Mouse (Mus musculus): ENCODE data around the gene Nap1l4. TPM values are rescaled to one million over a fixed set of nuclear protein-coding genes. Genes with fewer than 3 reads are reported as not detected.
A peak's percentile ranks its signal among the peaks of the same experiment; 100 is the strongest.

The Nap1l4 gene
- total RNA-seq, 2 experiments from 2014 or later: 192 to 197 TPM

- DNase-seq: peak in 1 of 2 experiments; percentile 20
- intact Hi-C loops (cut with DNase I): no loop called here
Measured at GRCm38 (mm10) chr7:143532410-143532809, 16.5 kb downstream of the Nap1l4 start.

- intact Hi-C loops (cut with DNase I): no loop called here
Measured at GRCm38 (mm10) chr7:143519333-143519732, 29.6 kb downstream of the Nap1l4 start.

DNA sequence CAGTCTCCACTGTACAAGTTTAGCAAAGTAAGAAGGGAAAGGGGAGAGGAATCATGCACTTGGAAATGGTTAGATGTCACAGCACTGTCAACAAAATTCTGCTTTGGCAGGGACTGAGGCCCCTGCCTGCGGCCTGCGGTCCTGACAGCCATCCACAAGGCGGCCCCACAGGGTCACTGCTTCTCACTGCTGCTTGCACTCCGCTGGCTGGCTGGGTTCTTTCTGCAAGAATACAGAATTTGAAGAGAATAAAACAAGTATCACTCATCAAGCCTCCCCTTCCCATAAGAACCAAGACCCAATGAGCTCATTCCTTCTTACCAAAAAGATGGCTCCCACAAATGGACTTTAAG, 34.5 kb downstream of the Nap1l4 start:
- intact Hi-C loops (cut with DNase I): no loop called here
- DNase-seq: peak in 1 of 2 experiments; percentile 9

More at GRCm38 (mm10) chr7:143519333-143519732, 29.6 kb downstream of the Nap1l4 start:
- DNase-seq: no peak

DNA sequence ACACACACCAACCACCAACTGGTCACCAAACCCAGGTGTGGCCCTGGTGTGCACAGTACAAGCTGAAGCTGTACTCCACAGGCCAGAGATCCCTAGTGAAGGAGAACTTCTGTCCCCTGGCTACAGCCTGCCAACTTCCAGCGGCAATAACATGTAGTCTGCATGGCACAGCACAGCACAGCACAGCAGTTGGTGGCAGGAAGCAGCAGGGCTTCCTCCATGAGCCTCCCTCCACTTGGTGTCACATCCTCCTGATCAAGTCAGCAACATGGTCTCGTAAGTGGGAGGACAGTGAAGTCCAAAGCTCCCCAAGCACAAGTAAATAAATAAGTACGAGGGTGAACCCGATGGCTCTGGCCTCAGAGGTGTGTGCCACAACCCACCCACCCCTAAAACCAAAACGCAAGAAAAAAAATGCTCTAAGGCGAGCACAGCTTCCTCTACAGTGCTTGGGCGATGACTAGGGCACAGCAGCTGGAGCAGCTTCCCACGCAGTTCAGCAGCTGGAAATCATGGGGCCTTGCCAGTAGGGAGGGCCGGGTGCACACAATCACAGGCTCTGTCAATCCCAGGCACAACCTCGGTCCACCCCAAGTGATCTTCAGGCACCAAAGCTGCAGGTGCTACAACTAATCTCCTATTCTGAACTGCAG, 35.0 kb downstream of the Nap1l4 start:
- intact Hi-C loops (cut with DNase I): no loop called here
- peak; percentile 73 to 74 for DNase-seq

- intact Hi-C loops (cut with DNase I): no loop called here
- DNase-seq: no peak
Measured at GRCm38 (mm10) chr7:143511335-143511712, 37.6 kb downstream of the Nap1l4 start.

DNA sequence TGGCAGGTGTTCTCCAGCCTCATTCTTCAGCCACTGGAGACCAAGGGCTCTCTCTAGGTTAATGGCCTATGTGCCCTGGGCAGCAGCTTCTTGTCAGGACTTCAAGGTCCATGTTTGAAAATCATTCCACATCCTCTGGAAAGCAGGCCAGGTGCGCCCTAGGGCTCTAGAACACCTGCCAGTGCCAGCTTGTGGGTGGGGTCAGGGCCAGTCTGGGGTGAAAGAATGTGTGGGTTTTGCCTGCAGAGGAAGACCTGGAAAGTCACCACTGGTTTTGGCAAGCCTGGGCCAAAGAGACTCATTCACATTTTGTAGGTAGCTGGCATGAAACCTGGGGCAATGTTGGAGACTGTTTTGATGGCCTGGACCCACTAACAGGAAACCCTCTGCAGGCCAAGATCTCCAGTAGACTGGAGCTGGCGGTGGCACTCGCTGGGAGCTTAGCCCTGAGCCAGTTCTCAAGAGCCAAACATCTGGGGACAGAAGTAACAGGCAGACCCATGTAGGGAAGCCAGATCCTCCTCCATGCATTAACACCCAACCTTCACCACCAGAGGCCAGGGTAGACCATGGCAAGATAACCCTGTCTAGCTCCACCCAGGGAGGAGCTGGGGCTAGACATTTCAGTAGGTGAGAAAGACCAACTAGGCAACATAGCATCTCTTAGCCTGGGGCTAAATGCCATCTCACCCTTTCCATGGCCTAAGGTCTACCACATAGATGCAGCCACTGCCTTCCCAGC, 38.1 kb downstream of the Nap1l4 start:
- intact Hi-C loops (cut with DNase I): no loop called here

GRCm38 (mm10) chr7:143509566-143509965, 39.3 kb downstream of the Nap1l4 start:
- intact Hi-C loops (cut with DNase I): no loop called here

More for the DNA sequence above, 38.1 kb downstream of the Nap1l4 start:
- DNase-seq: no peak

GRCm38 (mm10) chr7:143506675-143507074, 42.2 kb downstream of the Nap1l4 start:
- intact Hi-C loops (cut with DNase I): loop anchor here (1.0 kb wide), 1 partner anchor 26 kb away; no protein-coding TSS in a partner anchor
- DNase-seq: peak; percentile 46 to 66

More at GRCm38 (mm10) chr7:143509566-143509965, 39.3 kb downstream of the Nap1l4 start:
- no peak for DNase-seq

DNA sequence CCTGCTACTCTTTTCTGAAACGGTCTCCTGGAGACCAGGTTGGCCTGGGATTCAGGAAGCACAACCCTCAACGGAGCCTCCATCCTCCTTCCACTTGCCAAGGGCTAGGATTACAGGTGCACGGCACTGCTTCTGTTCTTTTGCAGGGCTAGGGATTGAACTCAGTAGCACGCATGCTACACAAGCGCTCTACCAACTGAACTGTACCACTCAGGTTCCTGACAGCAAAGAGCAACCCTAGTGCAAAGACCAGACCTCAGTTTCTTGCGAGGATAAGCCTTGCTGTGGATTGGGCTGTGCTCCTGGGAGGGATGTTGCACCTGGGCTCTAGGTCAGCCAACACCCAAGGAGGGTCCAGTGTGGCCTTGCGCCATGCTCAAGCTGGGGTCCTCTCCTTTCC, 42.6 kb downstream of the Nap1l4 start:
- intact Hi-C loops (cut with DNase I): loop anchor here (1.0 kb wide), 1 partner anchor 26 kb away; no protein-coding TSS in a partner anchor
- DNase-seq: no peak

DNA sequence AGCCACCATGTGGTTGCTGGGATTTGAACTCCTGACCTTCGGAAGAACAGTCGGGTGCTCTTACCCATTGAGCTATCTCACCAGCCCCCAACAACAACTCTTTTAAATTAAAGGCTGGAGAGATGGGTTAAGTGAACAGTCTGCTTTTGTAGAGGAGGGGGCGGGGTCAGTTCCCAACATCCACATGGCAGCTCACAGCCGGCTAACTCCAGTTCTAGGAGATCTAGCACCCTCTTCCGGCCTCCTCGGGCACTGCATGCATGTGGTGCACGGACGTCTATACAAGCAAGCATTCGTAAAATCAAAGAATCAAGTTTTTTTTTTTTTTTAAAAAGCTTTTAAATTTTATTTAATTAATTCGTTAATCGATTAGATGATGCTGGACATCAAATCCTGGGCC, 43.1 kb downstream of the Nap1l4 start:
- intact Hi-C loops (cut with DNase I): loop anchor here (1.0 kb wide), 1 partner anchor 26 kb away; no protein-coding TSS in a partner anchor
- DNase-seq: peak; percentile 80 to 88

GRCm38 (mm10) chr7:143505411-143505810, 43.5 kb downstream of the Nap1l4 start:
- DNase-seq: no peak
- intact Hi-C loops (cut with DNase I): no loop called here

DNA sequence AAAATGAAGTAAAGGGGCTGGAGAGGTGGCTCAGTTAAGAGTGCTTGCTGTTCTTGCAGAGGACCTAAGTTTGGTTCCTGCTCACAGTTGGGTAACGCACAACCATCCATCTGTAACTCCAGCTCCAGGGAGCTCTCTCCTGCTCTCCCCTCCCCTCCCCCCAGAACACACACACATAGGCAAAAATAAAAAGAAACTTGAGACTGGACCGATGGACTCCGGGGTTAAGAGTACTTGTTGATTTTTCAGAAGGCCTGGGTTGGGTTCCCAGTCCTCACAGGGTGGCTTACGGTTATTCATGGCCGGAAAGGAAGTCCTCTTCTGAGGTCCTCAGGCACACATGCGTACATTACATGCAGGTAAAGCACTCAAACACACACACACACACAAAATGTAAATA, 45.0 kb downstream of the Nap1l4 start:
- DNase-seq: no peak
- intact Hi-C loops (cut with DNase I): no loop called here

DNA sequence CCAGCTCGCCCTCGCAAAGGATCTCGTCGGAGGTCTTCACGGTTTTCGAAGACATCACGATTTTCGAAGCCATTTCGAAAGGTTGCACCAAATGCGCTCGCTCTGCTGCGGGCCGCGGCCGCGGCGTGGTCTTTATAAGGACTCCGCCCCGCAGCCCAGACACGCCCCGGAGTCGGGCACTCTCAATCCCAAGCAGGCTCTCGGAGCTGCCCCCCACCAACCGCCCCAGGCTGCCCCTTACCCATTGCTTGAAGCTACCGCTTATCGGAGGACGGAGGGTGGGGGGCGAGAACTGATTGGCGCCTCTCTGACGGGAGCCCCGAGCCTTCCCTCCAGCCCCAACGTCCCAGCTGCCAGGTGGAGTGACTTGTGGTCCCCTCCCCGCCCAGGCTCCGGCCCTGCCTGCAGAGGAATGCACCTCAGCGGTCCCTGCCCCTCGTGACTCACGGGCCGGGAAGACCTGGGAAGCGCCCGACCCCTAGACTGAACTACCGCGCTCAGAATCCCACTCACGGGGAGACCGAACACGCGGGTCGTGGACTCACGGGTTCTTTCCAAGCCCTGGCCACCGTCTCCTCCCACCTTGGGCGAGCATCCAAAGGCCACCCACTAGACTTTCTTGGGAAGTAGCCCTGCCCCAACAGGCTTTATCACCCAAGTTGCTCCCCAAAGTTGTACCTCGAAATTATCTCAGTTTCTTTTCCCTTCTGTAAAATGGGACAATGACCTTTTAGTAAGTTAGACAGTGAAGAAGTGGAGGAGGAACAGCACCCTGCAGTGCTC, 46.3 kb downstream of the Nap1l4 start, which contains the start of gene Phlda2:
Gene Phlda2 (minus strand): TSS at position 733 of the 783 bp plus-strand sequence.
- DNase-seq: peak in 1 of 2 experiments; percentile 28
- intact Hi-C loops (cut with DNase I): no loop called here

- DNase-seq: peak; percentile 39 to 66
- intact Hi-C loops (cut with DNase I): no loop called here
Measured at GRCm38 (mm10) chr7:143501643-143502417, 47.1 kb downstream of the Nap1l4 start.

- peak in 1 of 2 experiments; percentile 16 for DNase-seq
- intact Hi-C loops (cut with DNase I): no loop called here
Measured at GRCm38 (mm10) chr7:143500912-143501311, 48.0 kb downstream of the Nap1l4 start.

- intact Hi-C loops (cut with DNase I): no loop called here
- no peak for DNase-seq
Measured at GRCm38 (mm10) chr7:143498584-143498983, 50.3 kb downstream of the Nap1l4 start.

DNA sequence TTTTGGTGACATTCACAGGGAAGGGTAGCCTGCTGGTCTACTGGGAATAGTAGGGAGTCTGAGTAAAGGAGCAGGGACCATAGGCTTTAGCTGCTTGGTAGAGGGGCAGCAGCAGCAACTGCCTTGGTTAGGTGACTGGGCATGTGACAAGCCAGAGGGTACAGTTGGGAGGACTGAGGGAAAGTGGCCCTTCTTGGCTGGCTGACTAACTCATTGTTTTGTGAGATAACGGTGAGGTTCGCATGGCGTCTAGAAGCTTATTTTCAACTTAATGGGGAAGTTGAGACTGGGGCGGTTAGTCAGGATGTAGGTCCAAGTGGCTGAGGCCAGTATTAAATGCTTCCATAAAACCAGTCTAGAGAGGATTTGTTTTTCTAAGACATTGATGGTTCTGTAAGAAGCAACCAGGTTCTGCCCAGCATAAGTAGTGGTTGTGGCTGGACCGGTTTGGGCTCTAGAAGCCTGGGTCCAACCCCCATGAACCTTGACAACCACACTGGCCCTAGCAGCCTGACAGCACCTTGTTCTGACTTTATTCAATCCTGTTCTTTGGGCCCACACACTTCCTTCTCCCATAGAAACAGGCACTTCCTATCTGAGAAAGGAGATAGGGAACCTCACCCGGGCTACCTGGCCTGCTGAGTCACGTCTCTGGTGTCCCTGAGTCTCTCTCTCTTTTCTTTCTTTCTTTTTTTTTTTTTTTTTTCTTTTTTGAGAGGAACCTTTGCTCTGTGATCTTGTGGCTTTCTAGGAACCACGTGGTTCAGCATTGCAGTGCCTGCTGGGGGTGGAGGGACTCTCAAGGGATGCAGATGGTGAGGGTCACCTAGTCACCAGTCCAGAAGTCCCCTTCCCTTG, 53.6 kb downstream of the Nap1l4 start:
- intact Hi-C loops (cut with DNase I): no loop called here
- DNase-seq: no peak

- no peak for DNase-seq
- intact Hi-C loops (cut with DNase I): no loop called here
Measured at GRCm38 (mm10) chr7:143493616-143494126, 55.2 kb downstream of the Nap1l4 start.

DNA sequence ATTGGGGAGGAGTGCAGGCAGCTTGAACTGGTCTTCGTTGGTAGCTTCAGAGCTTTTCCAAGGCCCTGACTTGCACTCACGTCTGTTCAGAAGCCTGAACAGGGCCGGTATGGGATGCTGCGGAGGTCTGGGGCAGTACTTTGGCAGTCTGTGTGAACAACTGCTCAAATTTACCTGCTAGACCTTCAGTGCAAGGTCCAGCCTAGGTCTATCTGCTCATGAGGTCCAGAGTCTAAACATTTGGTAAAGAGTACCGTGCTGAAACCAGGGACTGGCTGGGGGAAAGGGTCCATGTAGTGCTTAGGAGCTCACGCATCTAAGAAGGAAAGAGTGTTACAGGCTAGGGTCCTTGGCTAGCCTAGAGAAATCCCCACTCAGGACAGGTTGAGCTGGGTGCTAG, 59.2 kb downstream of the Nap1l4 start:
- intact Hi-C loops (cut with DNase I): loop anchor here (10.0 kb wide), 1 partner anchor 275 kb away; the partner anchor contains the start of gene Mrgprg
- DNase-seq: no peak

Measured in heart, postnatal 10 days (tissue).